Mouse (Mus musculus): ENCODE results near the gene Dennd2d.

The Dennd2d gene

DNA sequence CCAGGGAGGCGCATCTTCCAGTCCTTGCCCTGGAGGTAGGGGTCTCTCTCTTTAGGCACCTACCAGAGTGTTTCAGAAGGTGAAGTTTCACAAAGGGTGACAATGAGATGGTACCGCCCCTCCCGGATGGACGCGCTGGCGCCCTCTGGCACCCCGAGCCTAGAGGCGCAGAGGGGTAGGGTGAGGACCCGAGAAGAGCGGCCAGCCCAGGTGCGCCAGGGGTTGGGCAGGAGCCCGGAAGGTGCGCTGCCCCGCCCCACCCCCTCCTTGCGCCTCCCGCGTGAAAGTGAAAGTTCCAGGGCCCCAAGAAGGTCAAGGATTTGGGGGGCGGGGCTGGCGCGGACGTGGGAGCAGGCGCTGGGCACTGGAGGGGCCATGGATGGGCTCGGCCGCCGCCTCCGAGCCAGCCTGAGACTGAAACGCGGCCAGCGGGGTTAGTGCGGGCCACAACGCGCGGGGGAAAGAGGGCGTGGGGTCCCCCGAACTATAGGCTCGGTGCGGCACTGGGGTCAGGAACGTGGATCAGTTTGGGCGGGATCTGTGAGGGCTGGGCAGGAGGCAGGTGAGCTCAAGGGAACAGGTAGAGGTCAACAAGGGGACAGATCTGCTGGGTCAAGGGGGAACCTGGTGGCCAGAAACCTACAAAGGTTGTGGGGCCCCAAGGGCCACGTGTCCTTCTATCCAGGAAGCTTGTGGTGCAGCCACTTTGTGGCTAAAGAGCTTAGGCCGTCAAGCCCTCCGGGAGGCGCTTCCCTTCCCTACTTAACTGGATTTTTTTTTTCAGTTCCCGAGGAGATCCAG is at the start of gene Dennd2d:
Gene Dennd2d, plus strand, starts transcription at position 125 of the 801 bp plus-strand sequence.
- DNase-seq (ENCODE audit: low spot score): peak; percentile 43

DNA sequence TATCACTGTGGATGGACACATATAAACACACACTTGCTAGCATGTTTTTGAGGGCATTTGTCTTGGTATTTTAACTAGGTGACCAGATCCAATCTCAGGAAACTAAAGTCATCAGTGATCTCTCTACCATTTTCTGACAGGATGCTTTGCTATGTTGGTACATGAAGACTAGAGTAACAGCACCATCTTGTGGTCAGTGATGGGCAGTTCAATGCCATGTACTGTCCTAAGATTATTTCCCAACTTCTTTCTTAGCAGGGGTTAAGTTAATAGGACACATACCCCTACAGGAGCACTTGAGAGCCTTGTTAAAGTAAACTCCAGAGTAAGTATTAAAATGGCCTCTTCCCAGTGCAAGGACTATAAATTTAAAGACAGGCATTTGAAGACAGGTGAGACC is 33.6 kb upstream of the Dennd2d start:
- DNase-seq (ENCODE audit: low spot score): peak; percentile 83

GRCm38 (mm10) chr3:106448995-106449394 is 33.2 kb upstream of the Dennd2d start:
- DNase-seq (ENCODE audit: low spot score): no peak

- no peak for DNase-seq (ENCODE audit: low spot score)
Observed at GRCm38 (mm10) chr3:106449567-106449966, 32.6 kb upstream of the Dennd2d start.

- no peak for DNase-seq (ENCODE audit: low spot score)
Observed at GRCm38 (mm10) chr3:106452616-106453015, 29.6 kb upstream of the Dennd2d start.

DNA sequence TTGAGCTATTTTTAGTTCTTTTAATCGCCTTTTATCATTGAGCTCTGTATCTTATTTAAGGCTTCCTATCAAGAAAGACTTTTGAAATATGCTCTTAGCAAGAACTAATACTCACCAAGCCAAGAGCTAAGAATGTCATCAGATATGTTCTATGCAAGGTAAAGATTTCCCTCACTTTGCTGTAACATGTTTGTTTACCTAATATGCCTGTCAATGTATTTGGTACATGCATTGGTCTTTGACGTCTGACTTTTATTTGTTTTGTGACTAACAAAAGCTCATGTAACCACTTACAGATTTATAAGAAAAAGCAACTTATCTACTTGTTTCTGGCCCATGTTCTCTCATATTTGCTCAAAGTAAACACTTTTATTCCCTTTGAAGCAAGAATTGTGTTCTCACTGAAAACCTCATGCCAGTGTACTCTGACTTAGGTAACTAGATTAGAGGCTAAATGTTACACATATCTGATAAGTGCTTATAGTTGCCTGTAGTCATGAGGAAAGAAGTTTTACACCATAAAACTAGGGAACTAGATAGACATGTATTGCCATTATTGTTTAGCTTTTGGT is 24.8 kb upstream of the Dennd2d start:
- no peak for DNase-seq (ENCODE audit: low spot score)

GRCm38 (mm10) chr3:106462059-106462470 is 20.1 kb upstream of the Dennd2d start:
- no peak for DNase-seq (ENCODE audit: low spot score)

DNA sequence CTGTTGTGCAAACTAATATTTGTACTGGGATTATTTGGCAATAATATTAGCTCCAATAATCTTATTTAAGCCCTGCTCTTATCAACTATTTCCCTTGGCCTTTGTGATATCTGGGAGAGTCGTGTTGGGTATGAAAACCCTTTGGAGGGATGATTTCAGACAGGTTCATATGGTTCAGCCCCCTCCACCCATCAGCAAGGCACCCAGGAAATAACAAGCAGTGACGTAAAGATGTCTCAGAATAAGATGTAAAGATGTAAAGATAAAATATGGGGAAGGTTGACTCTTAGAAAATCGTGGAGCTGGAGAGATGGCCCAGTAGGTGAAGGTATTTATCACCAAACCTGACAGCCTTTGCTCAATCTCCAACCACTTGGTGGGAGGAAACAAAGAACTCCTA is 19.7 kb upstream of the Dennd2d start:
- DNase-seq (ENCODE audit: low spot score): no peak

DNA sequence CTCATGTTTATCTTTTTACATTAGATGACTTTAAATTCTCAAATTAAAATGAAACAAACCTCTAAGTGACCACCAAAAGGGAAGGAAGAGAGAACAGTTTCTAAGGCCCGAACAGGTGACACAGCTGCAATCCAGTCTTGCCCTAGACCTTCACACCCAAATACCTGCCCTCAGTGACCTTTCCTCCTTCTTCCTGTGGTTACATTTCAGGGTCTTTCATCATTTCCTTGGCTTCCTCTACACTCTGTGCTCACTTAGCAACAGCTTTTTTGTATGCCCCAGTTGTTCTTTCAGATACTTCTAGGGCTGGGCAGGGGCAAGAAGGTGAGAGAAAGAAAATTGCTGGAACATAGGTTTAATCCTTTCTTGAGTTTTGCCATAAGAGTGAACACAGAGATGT is 17.5 kb upstream of the Dennd2d start:
- DNase-seq (ENCODE audit: low spot score): no peak

- no peak for DNase-seq (ENCODE audit: low spot score)
Observed at GRCm38 (mm10) chr3:106474210-106474609, 8.0 kb upstream of the Dennd2d start.

GRCm38 (mm10) chr3:106476863-106477262 is 5.3 kb upstream of the Dennd2d start:
- DNase-seq (ENCODE audit: low spot score): no peak

DNA sequence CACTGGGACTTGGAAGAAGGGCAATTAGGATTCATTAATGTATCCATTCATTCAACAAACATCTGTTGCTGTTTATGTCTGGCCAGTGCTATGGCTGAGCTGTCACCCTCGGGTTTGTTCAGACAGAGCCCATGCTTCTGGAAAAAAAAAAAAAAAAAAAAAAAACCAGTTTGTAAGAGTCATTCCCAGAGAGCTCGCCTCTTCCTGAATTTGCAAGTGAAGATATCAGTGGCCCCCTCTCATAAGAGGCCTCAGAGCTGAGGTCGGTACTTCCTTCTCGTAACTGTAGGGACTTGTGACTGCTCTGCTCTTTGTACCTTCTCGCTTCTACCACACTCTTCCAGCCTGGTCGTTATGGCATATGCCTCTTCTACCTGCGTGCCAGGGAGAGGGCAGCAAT is 1.1 kb downstream of the Dennd2d start:
- no peak for DNase-seq (ENCODE audit: low spot score)

DNA sequence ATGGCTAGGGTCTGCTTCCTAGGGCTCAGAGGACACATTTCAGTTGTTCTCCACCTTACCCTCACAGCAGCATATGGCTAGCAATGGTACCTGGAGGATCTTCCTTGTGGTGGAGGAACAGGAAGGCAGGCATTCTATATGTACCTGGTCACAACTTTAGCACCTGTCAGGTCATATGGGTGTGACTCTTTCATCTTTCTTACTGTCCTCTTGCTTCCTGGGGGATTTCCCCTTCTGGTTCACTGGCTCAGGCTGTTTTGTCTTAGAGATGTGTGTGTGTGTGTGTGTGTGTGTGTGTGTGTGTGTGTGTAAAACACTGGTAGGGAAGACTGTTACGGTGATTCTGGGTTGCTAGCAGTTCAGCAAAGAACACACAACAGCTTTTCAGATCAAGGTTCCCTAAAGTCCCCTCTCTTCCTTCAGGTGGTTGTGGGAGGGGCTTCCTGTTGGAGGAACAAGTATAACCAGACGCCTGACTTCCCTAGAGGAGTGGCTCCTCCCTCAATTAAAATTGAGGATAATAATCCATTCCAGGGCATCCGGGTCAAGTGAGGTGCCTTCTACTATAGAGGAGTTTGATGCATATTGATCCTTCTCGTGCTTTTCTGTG is 1.7 kb downstream of the Dennd2d start:
- DNase-seq (ENCODE audit: low spot score): no peak

GRCm38 (mm10) chr3:106484861-106485260 is 2.7 kb downstream of the Dennd2d start:
- no peak for DNase-seq (ENCODE audit: low spot score)

- DNase-seq (ENCODE audit: low spot score): no peak
Observed at GRCm38 (mm10) chr3:106485810-106486209, 3.6 kb downstream of the Dennd2d start.

DNA sequence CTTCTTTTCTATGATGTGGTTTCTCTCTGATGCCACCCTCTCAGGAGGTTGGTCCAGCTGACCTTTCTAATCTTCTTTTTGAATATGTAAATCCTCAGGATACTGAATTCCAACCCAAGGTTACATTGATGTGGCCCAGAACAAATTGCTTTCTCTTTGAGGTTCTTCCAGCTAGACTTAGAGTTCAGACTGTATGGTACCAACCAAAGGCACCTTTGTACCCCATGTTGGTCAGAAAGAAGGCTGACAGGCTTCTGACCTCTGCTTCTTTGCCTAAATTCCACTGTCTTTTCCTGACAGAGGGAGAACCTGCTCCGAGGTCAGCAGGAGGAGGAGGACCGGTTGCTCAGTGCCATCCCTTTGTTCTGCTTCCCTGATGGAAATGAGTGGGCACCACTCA is 5.3 kb downstream of the Dennd2d start:
- DNase-seq (ENCODE audit: low spot score): no peak

DNA sequence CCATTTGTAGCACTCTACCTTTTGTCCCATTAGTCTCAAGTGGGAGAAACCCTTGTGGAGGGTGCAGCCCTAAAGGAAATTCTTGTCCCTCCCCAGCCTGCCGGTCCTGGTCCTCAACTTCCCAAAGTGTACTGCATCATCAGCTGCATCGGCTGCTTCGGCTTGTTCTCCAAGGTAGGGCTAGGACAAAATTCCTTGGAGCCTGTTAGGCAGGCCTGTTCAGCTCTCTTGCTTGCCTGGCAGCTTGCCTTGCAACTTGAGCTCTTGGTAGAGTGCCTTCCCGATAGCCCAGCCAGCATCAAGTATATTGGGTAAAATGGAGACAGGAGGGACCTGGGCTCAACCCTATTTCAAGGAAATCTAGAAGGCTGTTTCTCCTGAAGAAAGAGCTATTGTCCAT is 8.0 kb downstream of the Dennd2d start:
- DNase-seq (ENCODE audit: low spot score): no peak

- DNase-seq (ENCODE audit: low spot score): no peak
Observed at GRCm38 (mm10) chr3:106492723-106493122, 10.5 kb downstream of the Dennd2d start.

GRCm38 (mm10) chr3:106493202-106493601 is 11.0 kb downstream of the Dennd2d start:
- no peak for DNase-seq (ENCODE audit: low spot score)

GRCm38 (mm10) chr3:106493882-106494281 is 11.7 kb downstream of the Dennd2d start:
- DNase-seq (ENCODE audit: low spot score): no peak

DNA sequence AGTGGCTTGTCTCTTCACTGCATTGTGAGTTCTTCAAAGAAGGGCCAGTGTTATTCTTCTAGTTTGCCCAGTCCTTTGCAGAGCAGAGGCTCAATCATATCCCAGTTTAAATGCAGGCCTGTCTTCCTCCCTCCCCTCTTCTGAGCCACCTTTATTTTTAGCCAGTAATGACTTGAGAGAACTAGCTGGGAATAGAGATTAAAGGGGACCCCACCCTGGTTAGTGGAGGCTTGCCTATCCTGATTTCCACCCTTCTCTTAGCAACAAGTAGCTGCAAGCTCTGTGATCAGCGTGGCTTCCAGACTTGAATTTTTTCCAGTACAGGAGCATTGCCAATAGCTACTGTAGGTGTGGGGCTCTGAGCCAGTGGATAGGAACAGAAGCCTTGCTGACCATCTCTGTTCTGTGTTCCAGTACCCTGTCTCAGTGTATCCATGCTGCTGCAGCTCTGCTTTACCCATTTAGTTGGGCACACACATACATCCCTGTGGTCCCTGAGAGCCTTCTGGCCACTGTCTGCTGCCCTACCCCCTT is 12.3 kb downstream of the Dennd2d start:
- no peak for DNase-seq (ENCODE audit: low spot score)

- no peak for DNase-seq (ENCODE audit: low spot score)
Observed at GRCm38 (mm10) chr3:106495346-106496044, 13.3 kb downstream of the Dennd2d start.

Measured in retina, embryonic 14.5 days (tissue).